Mouse (Mus musculus): Measurements from ENCODE around the gene Vwa2. TPM values are rescaled to one million over a fixed set of nuclear protein-coding genes. Genes with fewer than 3 reads are reported as not detected.

The Vwa2 gene
- total RNA-seq, 2 experiments from 2014 or later: 0.05 TPM; not detected in 1

DNA sequence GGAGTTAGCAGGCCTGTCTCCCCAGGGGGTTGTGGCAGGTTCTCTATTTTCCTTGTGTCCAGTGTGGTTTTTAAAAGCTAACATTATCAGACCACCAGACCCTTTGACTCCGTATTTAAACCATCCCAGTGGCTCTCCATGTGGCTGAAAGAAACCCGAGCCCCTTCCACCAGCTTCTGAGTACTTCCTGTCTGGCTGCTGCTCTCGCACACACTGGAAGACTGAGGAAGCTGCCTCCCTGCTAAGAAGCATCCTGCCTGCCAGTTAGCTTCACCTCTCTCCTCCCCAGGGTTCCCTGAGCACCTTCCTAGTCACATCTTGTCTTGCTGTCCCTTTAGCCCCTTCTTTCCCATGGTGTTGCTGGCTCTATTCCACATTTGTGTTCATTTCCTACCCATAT lies 33.8 kb downstream of the Vwa2 start:
- no peak for DNase-seq (ENCODE audit: low spot score in 2 of 2)

DNA sequence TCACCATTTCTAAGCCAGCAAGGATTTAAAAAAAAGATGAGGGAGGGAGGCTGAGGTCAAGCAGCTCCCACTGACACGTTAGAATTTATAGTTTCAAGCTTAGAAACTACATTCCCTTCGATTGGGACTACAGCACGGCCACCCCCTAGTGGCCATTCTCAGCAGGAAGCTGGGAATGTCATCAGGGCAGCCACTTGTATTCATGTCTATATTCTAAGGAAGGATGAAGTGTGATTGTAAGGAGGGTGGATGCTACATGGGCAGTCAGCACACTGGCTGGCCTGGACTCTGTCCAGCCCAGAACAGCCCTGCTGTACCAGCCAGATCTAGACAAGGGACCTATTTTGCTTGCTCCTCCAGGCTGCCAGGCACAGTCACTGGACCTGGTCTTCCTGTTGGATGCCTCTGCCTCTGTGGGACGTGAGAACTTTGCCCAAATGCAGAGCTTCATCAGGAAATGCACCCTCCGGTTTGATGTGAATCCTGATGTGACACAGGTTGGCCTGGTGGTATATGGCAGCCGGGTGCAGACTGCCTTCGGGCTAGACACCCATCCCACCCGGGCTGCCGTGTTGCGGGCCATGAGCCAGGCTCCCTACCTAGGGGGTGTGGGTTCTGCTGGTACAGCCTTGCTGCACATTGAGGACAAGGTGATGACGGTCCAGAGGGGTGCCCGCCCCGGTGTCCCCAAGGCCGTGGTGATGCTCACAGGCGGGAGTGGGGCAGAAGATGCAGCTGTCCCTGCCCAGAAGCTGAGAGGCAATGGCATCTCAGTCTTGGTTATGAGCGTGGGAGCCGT lies 34.6 kb downstream of the Vwa2 start:
- no peak for DNase-seq (ENCODE audit: low spot score in 2 of 2)

DNA sequence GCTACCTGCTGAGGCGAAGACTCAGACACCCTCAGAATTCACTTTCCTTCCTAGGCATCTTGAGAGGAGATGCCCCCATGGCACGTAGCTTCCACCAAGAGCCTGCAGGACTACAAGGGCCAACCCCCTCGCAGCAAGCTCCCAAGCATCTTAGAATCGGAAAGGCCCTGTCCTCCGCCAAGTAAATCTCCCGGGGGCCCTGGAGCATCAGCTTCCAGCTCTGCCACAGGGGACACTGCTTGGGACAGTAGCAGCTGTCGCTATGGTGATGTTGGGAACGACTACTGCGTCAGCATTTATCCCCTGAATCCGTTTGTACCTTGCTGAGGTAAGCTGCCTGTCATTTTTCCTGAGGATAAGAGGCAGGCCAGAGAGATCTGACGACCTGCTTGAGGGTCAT lies 36.5 kb downstream of the Vwa2 start:
- no peak for DNase-seq (ENCODE audit: low spot score in 2 of 2)

DNA sequence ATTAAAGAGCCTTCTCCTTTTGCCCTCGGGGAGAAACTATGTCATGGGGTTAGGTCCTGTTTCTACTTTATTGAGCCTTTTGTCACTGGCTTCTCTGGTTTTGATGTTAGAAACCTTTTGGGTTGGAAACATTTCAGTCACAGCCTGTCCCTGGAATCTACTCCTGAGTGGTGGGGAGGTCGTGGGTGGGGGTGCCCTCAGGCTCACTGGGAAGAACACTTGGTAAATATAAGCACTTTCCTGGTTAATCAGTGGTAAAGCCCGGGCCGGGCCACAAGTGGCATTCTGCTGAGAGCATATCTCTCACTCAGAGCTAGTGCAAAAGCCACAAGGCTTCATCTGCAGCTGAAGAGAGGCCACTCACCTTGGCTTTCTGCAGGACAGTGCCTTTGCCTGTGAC lies 39.7 kb downstream of the Vwa2 start:
- no peak for DNase-seq (ENCODE audit: low spot score in 2 of 2)

DNA sequence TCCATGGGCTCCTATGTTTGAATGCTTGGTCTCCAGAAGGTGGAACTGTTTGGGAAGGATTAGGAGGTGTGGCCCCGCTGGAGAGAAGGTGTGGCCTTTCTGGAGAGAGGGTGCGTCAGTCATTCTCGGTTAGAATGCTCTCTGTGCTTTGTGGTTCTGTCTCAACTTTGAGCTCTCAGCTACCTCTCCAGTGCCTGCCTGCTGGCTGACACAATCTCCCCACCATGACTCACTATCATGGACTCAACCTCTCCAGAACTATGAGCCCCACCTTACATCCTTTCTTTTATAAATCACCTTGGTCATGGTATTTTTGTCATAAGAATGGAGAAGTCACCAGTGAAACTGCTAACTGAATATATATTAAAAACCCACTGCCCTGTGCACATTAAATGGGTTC lies 40.6 kb downstream of the Vwa2 start:
- DNase-seq (ENCODE audit: low spot score in 2 of 2): no peak

DNA sequence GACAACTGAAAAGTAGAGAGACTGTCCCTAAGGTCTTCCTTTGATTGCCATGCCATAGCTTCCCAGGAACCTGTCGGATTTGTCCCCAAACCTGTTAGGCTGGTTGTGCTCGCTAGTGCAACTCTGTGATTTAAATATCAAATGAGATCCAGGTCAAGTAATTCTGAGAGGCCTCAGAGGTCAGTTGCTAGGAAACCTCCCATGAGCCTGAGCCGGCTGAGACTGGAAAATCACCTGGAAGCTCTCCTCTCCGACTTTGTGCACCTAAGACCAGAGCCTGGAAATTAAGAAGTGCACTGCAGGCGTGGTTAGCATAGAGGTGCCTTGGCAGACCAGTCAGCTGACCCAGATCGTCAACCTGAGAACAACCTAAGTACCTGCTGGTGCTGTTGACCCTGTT lies 41.0 kb downstream of the Vwa2 start:
- no peak for DNase-seq (ENCODE audit: low spot score in 2 of 2)

DNA sequence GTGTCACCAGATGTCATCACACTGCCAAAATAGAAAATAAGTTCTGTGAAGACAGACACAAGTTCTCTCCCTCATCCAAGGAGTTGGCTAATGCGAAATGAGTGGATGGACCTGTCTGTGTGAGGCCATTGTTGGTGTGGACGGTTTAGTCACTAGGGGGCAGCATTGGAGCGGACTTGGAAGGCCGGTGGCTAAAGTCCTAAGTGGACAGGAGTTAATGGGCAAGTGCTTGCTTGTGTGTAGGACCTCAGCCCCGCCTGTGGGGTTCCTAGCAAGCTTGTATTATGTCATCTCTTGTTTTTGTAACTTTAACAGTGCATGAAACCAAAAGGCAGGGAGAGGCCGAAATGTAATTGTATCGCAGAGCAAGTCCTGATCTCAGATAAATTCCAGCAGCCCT lies 45.6 kb downstream of the Vwa2 start:
- peak; percentile 82 to 90 for DNase-seq (ENCODE audit: low spot score in 2 of 2)

DNA sequence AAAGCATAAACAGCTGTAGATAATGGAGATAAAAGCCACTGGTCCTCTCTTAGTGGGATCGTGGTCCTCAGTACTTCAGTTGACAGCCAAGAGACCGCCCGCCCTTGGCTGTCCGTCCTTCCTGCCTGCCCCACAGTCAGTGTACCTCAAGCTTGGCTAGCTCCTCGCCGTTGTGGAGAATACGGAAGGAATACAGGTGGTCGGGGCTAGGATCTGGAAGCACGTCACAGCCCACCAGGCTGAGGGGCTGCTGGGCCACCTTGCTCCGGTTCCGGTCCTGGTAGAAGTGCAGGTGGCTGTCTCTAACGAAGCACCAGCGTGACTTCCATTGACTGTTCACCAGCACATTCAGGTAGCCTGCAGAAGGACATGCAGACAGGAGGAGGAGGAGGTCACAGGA lies 46.2 kb downstream of the Vwa2 start:
- no peak for DNase-seq (ENCODE audit: low spot score in 2 of 2)

DNA sequence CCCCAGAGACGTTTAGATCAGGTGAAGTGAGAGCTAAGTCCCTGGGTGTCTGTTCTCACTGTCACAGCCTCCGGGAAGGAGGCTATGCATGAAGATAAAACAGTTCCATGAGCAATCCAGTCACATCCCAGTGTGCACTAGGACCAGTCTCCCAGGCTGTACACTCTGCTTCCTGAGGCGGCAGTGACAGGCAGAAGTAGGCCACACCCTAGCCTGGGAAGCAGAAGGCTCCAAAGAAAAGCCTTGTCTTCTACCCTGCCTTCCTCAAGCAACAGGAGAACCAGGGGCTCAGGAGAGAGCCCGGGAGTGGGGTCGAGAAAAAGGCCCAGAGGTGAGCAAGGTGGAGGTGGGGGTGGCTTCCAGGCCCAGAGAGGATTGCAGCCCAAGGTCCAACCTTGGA lies 47.7 kb downstream of the Vwa2 start:
- no peak for DNase-seq (ENCODE audit: low spot score in 2 of 2)

DNA sequence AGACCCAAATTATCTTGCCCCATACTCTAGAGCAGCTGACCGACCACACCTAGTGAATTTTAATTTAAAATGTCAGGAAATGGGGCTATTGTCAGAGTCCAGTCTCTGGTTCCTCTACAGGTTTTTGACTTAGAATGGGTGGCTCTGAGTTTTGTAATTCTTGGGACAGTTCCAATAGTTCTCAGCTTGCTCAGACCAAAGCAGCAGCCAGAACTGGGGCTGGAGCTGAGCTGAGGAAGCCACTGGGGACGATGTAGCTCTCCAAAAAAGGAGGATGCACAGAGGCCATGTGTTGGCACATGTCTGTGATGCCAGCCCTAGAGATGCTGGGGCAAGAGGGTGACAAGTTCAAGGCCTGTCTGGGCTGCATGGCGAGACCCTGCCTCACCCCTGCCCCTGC lies 55.3 kb downstream of the Vwa2 start:
- no peak for DNase-seq (ENCODE audit: low spot score in 2 of 2)

DNA sequence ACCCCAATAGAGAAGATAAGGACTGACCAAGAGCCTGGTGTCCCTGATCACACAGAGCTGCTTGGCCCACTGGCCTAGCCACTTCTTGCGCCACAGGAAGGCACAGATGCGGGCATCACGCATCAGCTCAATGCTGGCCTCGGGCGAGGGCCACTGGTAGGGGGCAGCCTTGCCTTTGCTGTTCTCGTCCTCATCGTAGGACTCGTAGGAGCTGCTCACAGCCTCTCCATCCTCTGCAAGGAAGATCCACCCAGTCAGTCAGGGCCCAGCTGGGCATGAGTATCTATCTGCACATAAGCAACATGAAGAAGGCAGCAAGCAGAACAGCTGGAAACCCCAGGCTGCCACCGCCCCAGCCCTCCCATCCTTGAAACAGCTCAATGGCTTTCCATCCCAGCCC lies 56.0 kb downstream of the Vwa2 start:
- DNase-seq (ENCODE audit: low spot score in 2 of 2): no peak

DNA sequence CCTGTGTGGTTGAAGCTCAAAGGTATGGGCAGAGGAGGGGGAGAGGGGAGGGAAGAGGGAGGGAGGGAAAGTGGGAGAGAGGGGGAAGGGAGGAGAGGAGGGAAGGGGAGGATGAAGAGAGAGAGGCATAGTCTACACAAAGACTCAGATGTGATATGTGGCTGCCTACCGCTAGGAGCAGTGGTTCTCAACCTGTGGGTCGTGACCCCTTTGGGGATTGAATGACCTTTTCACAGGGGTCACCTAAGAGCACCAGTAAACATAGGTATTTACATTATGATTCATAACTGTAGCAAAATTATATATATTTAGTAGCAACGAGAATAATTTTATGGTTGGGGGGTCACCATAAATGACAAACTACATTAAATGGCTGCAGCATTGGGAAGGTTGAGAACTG lies 59.8 kb downstream of the Vwa2 start:
- DNase-seq (ENCODE audit: low spot score in 2 of 2): no peak

DNA sequence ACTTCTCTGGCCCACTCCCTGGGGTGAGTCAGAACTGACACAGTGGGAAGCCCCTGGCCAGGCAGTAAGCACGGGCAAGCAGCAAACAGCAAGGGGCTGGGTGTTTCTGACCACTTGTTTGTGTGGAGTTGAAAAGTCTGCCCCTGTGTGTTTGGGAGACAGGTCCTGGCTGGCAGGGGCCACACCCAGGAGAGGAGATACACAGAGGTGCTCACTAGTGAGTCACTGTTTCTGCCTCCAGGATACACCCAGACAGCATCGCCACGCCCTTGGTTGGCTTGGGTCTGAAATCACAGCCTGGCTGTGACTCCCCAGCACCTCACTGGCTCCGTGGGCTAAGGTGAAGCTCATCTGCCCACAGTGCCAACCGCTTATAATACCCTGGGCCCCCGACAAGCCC lies 61.1 kb downstream of the Vwa2 start:
- no peak for DNase-seq (ENCODE audit: low spot score in 2 of 2)

DNA sequence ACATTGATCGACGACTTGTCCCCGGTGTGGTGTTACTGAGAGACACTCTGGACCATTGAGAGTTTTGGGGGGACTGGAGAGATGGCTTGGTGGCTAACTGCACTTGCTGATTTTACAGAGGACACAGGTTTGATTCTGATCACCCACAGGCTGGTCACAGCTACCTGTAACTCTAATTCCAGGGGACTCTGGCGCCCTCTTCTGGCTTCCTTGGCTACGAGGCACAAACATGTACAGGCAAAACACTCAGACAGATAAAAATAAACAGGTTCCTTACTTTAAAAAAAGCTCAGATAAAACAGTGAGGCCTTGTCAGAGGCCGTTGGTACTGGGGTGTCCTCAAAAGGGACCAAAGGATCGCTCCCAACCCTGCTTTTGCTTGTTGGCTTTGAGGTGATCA lies 61.7 kb downstream of the Vwa2 start:
- no peak for DNase-seq (ENCODE audit: low spot score in 2 of 2)

DNA sequence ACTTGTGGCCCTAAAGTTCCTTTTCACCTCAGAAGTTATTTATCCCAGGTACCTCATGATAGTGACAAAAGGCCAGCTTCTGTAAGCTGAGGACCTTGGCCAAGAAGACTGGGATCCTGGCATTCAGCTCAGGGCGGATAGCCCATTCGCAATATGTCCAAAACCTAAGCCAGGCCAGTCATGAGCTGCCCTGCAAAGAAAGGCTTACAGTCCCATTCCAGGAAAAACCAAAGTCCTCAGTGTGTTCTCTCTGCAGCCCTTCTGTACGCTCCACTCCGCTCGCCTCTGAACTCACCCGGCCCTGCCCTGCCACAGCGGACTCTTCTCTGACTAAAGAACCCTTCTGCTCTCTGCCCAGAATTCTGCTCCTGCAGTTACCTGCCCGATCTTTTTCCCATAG lies 62.2 kb downstream of the Vwa2 start:
- DNase-seq (ENCODE audit: low spot score in 2 of 2): no peak

DNA sequence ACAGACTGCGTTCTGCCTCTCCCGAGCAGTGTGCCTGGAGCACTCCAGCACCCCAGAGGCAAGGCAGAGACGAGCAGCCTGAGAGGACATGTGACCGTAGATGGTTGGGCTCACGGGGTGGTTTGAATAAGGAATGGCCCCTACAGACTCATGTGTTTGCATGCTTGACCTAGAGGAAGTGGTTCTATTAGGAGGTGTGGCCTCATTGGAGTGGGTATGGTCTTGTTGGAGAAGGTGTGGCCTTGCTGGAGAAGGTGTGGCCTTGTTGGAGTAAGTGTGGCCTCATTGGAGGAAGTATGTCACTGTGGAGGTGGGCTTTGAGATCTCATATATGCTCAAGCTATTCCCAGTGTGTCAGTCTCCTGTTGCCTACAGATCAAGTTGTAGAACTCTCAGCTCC lies 63.9 kb downstream of the Vwa2 start:
- DNase-seq (ENCODE audit: low spot score in 2 of 2): no peak

DNA sequence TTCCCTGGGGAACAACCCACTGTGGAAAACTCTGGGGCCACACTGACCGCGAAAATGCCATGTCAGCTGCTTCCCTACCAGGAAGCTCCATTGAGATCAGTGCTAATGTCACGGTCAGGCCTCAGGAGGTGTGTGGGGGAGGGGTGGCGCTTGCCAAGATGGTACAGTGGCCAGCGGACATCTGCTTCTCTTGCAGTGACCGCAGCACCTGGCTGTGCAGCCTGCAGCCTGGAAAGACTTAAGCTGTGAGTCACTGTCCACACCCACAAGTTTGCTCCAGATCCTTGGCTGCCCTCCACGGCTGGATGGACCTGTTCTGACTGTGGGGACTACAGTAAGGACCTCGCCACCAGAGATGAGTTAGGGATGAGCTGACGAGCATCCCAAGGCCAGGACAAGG lies 65.8 kb downstream of the Vwa2 start:
- DNase-seq (ENCODE audit: low spot score in 2 of 2): peak; percentile 54 to 78

DNA sequence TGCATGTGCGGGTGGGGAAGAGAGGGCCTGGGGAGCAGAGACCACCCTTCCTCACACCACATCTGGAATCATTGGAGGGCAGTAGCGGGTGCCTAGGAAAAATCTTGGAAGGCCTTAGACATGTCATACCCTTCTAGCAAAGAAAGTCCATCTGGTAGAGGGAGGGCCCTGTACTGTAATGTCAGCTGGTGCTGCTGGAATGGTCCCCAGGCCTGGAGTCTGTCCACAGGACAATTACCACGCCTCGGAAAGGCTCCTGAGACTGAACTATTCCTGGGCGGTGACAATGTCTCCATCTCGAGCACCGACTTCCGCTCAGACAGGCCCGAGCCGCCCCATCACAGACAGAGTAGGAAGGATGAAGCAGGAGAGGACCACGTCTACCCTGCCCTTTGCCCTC lies 66.5 kb downstream of the Vwa2 start:
- peak; percentile 63 to 71 for DNase-seq (ENCODE audit: low spot score in 2 of 2)

DNA sequence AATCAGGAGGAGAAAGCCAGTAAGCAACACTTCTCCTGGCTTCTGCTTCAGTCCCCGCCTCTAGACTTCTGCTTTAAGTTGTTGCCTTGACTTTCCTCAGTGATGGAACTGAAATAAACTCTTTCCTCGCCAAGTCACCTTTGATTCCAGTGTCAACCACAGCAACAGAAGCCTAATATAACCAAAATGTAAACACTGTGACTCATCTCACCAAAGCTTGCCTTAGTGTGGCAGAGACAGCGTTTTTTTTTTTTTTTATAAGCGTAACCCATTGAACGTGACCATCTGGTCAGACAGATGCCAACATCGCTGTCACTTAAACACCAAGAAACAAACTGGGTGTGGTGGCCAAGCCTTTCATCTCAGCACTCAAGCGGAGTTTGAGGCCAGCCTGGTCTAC lies 68.2 kb downstream of the Vwa2 start:
- no peak for DNase-seq (ENCODE audit: low spot score in 2 of 2)

DNA sequence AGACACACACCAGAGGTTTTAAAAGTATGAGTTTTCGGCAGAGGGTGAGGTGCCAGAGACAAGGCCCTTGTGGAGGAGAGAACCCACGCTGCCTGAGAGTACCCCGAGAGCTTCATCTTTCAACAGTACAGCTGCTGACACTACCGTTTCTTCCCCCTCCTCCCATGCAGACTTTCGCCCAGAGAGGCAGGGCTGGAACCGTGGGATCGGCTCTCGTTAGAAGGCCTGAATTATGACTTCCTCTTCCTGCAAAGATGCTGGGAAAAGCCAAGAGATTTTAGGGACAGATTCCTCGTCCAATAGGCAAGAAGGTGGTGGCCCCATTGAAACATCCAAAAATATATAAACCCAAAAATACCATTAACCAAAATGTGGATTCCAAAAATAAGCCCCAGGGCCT lies 70.2 kb downstream of the Vwa2 start:
- no peak for DNase-seq (ENCODE audit: low spot score in 2 of 2)

DNA sequence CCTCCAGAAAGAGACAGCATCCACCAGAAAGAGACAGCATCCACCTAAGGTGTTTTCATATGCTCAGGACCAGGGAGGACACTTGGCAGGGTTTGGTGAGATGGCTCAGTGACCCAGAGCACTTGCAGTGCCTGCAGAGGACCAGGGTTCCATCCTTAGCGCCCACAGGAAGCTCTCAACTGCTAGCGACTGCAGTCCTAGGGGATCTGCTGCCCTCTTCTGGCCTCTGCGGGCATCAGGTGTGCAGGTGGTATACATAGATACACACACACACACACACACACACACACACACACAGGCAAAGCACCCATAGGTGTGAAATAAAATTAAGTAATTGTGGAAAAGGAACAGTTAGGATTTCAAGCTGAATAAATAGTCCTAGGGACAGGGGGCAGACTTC lies 70.8 kb downstream of the Vwa2 start:
- no peak for DNase-seq (ENCODE audit: low spot score in 2 of 2)

DNA sequence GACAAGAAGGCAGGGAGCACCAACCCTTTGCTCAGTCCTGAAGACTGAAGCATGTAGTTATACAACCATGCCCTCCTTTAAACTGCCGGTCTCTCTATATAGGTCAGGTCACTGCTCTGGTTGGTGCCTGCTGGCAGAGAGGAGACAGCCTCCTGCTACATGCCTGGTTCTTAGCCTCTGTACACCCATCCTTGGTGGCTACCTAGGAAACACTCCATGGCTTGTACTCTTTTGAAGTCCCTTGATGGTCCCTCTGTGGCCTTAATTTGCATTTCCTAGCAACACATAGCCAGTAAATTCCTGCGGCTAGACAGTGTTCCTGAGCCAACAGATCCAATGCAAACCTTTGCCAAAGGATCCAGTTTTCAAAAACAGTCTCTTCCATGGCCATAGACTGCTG lies 71.6 kb downstream of the Vwa2 start:
- DNase-seq (ENCODE audit: low spot score in 2 of 2): no peak

DNA sequence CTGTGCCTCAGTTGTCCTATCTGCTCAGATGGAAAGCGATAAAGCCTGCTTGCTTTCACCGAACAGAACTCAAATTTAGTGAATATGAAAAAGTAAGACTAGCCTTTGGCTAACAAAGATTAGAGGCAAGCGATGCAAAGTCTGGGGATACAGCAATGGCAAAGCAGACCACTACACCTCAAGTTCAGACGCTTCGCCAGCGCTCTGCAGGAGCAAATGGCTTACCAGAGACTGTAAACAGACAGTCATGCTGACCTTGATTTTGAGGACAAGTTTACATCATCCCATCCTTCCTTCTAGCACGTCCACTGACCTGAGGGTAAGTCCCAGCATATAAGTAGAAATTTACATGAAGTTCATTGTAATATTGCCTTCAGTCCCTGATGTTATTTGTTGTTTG lies 72.2 kb downstream of the Vwa2 start:
- no peak for DNase-seq (ENCODE audit: low spot score in 2 of 2)

DNA sequence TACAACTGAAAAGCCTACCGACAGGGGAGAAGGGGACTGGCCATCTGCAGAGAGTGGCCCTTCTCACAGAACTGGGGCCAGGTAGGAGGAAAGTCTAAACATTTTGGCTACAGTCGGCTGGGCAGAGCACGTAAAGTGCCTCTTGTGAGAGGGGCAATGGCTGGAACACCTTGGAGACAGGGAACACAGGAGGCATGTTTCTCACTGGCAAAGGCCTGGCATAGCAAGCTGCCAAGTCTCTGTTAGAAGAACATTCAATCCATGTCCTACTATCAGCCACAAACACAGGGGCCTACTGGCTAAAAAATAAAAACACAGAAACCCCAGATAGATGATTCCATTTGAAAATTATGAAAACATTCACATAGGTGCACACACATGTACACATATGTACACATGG lies 72.7 kb downstream of the Vwa2 start:
- DNase-seq (ENCODE audit: low spot score in 2 of 2): no peak

Data from gastrocnemius, postnatal 4 days (tissue).